Mouse (Mus musculus) lung, postnatal 0 days (tissue): Measurements from ENCODE around the gene Mapk3.
A peak's percentile ranks its signal among the peaks of the same experiment; 100 is the strongest.

Source experiments
- CTCF ChIP-seq: IDR thresholded peaks from 2 replicates; pipeline ENCODE4 v1.5.1; 2016; ENCODE audit warnings: antibody characterized with exemption, mild to moderate bottlenecking
- EP300 ChIP-seq: IDR thresholded peaks from 2 replicates; pipeline ENCODE4 v1.6.1; 2016; ENCODE audit warnings: antibody characterized with exemption, mild to moderate bottlenecking, control low read depth

DNA sequence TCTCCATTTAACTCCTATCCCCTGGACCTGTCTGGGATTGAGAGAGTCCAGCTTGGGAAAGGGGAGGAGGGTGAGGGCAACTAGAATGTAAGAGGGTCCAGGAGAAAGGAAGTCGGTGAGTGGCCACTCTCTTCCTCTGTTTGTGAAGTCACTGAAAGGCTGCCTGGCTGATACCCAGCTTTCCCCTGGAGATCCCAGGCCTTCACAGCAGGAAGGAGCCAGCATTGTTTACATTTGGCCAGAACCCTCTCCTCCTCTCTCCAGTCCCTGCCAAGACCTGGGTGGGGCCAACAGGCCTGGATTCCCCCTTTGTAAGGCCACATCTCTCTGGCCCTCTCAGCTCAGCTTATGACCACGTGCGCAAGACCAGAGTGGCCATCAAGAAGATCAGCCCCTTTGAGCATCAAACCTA, 996 bp downstream of the Mapk3 start:
- TF ChIP-seq CTCF, result no peak
- TF ChIP-seq EP300, result peak; percentile 80
